Mouse (Mus musculus): ENCODE measurements around the gene Ppil4.

The Ppil4 gene

GRCm38 (mm10) chr10:7861937-7862657 is 69.4 kb downstream of the Ppil4 start:
- DNase-seq = no peak

DNA sequence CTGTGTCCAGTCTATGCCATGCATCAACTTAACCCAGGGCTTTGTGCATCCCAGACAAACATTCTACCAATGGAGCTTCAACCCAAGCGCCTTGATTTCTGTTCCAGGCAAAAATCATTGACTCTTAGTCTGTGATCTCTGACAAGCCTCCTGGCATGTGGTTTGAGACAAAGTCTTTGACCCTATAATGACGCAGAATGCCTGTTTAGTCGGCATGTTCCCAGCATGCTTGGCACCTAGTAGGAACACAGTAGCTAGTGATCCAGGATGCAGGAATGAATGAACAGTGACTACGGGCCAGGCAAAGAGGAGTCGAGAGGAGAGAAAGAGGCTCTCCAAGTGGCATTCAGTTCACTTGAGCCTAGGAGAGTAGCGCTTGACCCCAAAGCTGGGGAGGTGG is 70.7 kb downstream of the Ppil4 start:
- no peak for DNase-seq

- no peak for DNase-seq
Measured at GRCm38 (mm10) chr10:7864184-7864583, 71.5 kb downstream of the Ppil4 start.

DNA sequence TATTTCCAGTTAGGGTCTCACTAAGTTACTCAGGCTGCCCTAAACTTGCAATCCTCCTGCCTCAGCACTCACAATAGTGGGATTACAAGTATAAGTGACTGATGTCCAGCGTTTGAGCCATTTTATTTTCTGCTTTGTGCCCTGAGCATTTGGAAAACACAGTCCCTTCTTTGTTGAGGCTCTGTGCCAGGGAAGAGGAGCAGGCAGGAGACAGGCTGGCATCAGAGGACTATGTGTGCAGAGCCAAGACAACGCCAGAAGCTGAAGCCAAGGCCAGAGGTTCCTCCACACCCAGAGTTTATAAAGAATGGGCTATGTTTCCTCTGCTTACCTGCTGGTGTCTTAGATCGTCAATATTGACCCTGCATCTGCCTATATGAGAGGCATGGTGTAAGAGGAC is 72.1 kb downstream of the Ppil4 start:
- no peak for DNase-seq

- peak; percentile 26 to 34 for DNase-seq
Measured at GRCm38 (mm10) chr10:7866762-7867665, 74.3 kb downstream of the Ppil4 start.

DNA sequence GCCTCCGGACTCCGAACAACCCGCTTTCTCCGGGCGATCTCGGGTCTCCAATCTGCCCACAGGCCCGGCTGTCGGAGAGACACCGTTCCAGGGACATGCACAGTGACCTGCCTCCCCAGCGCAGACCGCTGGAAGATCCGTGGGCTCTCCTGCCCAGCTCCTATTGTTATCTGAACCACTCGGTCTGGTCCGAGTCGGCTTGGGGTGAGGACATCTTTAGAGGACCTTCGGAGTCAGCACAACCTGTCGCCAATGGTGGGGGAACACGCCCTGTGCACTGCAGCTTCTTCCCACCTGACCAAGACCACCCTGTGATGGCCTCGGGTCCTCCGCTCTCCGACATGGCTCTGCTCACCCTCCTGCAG is 75.0 kb downstream of the Ppil4 start:
- DNase-seq = no peak

- DNase-seq = no peak
Measured at GRCm38 (mm10) chr10:7869746-7870145, 77.1 kb downstream of the Ppil4 start.

DNA sequence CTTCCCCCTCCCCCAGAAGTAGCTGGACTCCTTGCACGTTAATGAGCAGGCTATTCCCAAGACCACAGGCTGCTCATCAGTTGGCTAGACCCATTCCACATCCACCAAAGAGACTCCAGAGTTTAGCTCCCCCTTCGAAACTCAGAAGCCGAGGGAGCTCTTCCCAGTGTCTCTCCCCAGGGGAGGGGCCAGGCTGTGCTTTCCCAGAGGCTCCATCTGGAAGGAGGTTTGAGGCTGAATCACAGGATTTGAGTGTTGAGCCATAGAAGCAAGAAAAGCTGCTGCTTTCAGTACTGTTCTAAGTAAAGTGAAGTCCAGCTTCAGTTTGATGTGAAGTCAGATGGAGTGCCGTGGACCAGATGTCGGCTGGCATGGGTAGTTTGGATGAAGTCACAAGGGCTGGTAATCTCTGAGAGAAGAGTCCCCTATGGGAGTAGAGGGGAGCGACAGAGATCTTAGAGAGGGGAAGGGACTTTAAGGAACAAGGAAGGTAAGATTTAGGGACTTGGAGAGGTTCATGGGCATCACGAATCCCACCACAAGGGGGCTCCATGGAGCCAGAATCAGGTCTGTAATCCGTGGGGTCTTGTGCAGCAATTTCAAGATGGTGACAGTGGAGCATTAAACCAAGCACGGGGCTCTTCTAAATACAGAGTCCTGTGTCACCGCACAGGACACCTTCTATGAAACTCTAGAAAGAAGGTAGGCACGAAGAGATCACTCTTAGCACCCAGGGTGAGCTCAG is 78.1 kb downstream of the Ppil4 start:
- DNase-seq = peak; percentile 65 to 70

DNA sequence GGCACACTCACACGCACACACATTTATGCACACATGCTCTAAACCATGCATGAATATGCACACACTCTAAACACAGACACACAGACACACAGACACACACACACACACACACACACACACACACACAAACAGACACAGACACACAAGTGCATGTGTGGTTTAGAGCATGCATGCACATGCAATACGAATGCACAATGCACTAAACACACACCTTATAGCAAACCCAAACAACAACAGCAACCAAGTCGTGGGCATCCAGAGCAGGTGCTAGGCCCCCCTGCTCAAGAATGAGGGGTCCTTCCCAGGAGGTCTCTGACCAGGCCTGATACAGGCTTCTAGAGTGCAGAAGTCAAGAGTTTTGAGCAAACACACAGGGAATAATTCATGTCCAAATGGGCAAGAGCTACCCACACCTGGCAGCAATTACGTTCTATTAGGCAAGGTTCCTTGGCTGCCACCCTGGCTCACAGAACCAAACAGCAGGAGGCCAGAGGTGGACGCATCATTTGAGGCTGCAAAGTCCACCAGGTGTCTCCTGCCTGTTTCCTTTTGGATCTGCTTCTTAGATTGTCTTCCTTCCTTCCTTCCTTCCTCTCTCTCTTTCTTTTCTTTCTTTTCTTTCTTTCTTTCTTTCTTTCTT is 78.8 kb downstream of the Ppil4 start:
- no peak for DNase-seq
